Mouse (Mus musculus): ENCODE measurements around the gene Eef1a2.

DNA sequence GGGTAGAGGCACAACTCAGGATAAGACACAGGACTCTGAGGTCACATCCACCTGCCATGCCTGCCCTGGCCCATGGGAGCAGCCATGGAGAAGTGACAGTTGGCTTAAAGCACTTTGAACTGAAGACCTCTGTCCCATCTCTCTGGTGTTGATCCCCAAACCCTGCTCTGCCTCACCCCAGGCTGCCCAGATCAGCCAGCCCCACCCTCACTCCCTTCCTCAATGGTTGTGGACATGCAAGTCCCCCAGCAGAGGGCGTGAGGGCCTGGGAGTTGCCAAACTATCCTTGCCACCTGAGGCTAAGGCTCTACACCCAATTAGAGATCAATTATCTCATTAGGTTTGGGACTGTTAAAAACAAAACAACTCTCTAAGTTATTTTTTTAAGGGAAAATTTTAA is 3.0 kb downstream of the Eef1a2 start:
- peak; percentile 28; the same call in 1 of the 2 replicates for TF ChIP-seq CTCF (IDR thresholded peaks at IDR 0.05; ENCODE audit: borderline replicate concordance, insufficient read depth, low read length)
- TF ChIP-seq POLR2A (IDR thresholded peaks at IDR 0.05; ENCODE audit: low read depth, low read length) = no peak
